Mouse (Mus musculus) embryonic facial prominence, embryonic 11.5 days (tissue): ENCODE data around the gene Prcc. TPM values are rescaled to one million over a fixed set of nuclear protein-coding genes. Genes with fewer than 3 reads are reported as not detected.

Source experiments
- ATAC-seq: fragments of 200-750 bp; cut with Nextera tagmentation; replicated peaks from 2 replicates; pipeline ENCODE4 v1.8.0; 2017; ENCODE audit warnings: low read depth; ENCODE audit not compliant: insufficient number of reproducible peaks, low FRiP score, low TSS enrichment
- DNase-seq: peaks from one replicate; pipeline ENCODE4 v3.0.0-alpha.2; 2015; ENCODE audit warnings: low spot score
- H3K27ac ChIP-seq: fragments of 300-500 bp; sonication (generic); replicated peaks from 2 replicates; pipeline ENCODE4 v1.5.1; 2014; ENCODE audit warnings: mild to moderate bottlenecking, low read depth, low read length, control low read depth
- H3K27me3 ChIP-seq: fragments of 300-500 bp; sonication (generic); 2 replicates; pipeline ENCODE4 v1.6.1; 2014; ENCODE audit warnings: mild to moderate bottlenecking, low read length, moderate library complexity, mixed read lengths; ENCODE audit not compliant: control insufficient read depth, insufficient read depth
- H3K36me3 ChIP-seq: fragments of 300-500 bp; sonication (generic); replicated peaks from 2 replicates; pipeline ENCODE4 v1.6.1; 2014; ENCODE audit warnings: low read depth, mild to moderate bottlenecking, low read length, moderate library complexity, mixed read lengths; ENCODE audit not compliant: control insufficient read depth, insufficient read depth
- H3K4me1 ChIP-seq: fragments of 300-500 bp; sonication (generic); 2 replicates; pipeline ENCODE4 v1.6.1; 2014; ENCODE audit warnings: low read length, mixed read lengths; ENCODE audit not compliant: control insufficient read depth, insufficient read depth
- H3K4me2 ChIP-seq: fragments of 300-500 bp; sonication (generic); 2 replicates; pipeline ENCODE4 v1.6.1; 2014; ENCODE audit warnings: low read depth, mild to moderate bottlenecking, control low read depth, low read length, moderate library complexity
- H3K4me3 ChIP-seq: fragments of 300-500 bp; sonication (generic); 2 replicates; pipeline ENCODE4 v1.5.1; 2014; ENCODE audit warnings: low read depth, low read length, control low read depth
- H3K9ac ChIP-seq: fragments of 300-500 bp; sonication (generic); replicated peaks from 2 replicates; pipeline ENCODE4 v1.6.1; 2014; ENCODE audit warnings: mild to moderate bottlenecking, control low read depth, low read length
- H3K9me3 ChIP-seq: fragments of 300-500 bp; sonication (generic); replicated peaks from 2 replicates; pipeline ENCODE4 v1.6.1; 2016; ENCODE audit warnings: mild to moderate bottlenecking, low read length, inconsistent platforms, mixed read lengths; ENCODE audit not compliant: control insufficient read depth
- WGBS: fragments of 180-500 bp; shearing (Covaris S2); extraction: QIAGEN DNeasy Blood & Tissue Kit; methylation state at CpG from one replicate; pipeline ENCODE4 v1.1.7; 2014; 5-methylcytosine and 5-hydroxymethylcytosine counted together
- polyA plus RNA-seq: library from polyadenylated mRNA; unstranded; fragments of >200 nt; fragmentation: Nextera tagmentation; extraction: Ambion mirVana; gene quantifications from 2 replicates; pipeline ENCODE4 v1.2.1, GENCODE M21; 2014

Gene Prcc
- polyA plus RNA-seq: 21.5 and 21.7 TPM in 2 replicates

- Histone ChIP-seq H3K27me3 (no peaks in the 10 kb centered on the region), H3K9me3 (no peaks in the 10 kb centered on the region), H3K27ac (peak within 1 kb of the TSS; percentile 73), H3K9ac (peak within 1 kb of the TSS; percentile 95), H3K4me2 (peak within 1 kb of the TSS; percentile 57), H3K4me3 (peak within 1 kb of the TSS; percentile 97), H3K36me3 (no peaks in the 10 kb centered on the region), H3K4me1 (no peaks in the 10 kb centered on the region)
- ATAC-seq (peak; percentile 95), DNase-seq (peak; percentile 97)
- WGBS: under 1% methylated on average over 28 of the region's 33 CpGs
Observed at GRCm38 (mm10) chr3:87885281-87886003, at the start of gene Prcc. Gene Prcc (minus strand): TSS chr3:87885608.

- Histone ChIP-seq H3K4me2 (no peak overlapping the region), H3K4me3 (no peak overlapping the region), H3K27me3 (no peaks in the 10 kb centered on the region), H3K27ac (no peak overlapping the region), H3K9me3 (no peaks in the 10 kb centered on the region), H3K4me1 (no peaks in the 10 kb centered on the region), H3K9ac (no peak overlapping the region), H3K36me3 (peaks cover 8% of the 10 kb centered on the region)
- WGBS: 86% methylated on average over 4 of the region's 4 CpGs
- DNase-seq: no peak
- no peak for ATAC-seq
Observed at GRCm38 (mm10) chr3:87935201-87935600, 49.8 kb upstream of the Prcc start.

- no peak overlapping the region for H3K4me2 ChIP-seq
- no peak overlapping the region for H3K4me3 ChIP-seq
- no peaks in the 10 kb centered on the region for H3K9me3 ChIP-seq
- H3K27me3 ChIP-seq: no peaks in the 10 kb centered on the region
- H3K9ac ChIP-seq: no peak overlapping the region
- ATAC-seq: no peak
- no peaks in the 10 kb centered on the region for H3K4me1 ChIP-seq
- peaks cover 8% of the 10 kb centered on the region for H3K36me3 ChIP-seq
- WGBS: 72% methylated on average over 4 of the region's 4 CpGs
- H3K27ac ChIP-seq: no peak overlapping the region
- DNase-seq: no peak
Observed at GRCm38 (mm10) chr3:87934501-87934900, 49.1 kb upstream of the Prcc start.

- DNase-seq: no peak
- H3K9me3 ChIP-seq: no peaks in the 10 kb centered on the region
- H3K9ac ChIP-seq: no peak overlapping the region
- H3K27ac ChIP-seq: no peak overlapping the region
- no peak overlapping the region for H3K4me3 ChIP-seq
- H3K4me1 ChIP-seq: no peaks in the 10 kb centered on the region; the same call in 1 of the 2 replicates
- H3K27me3 ChIP-seq: no peaks in the 10 kb centered on the region
- no peak overlapping the region for H3K4me2 ChIP-seq
- no peak for ATAC-seq
- WGBS: 85% methylated on average over 5 of the region's 5 CpGs
- peaks cover 4% of the 10 kb centered on the region for H3K36me3 ChIP-seq
Observed at GRCm38 (mm10) chr3:87934026-87934425, 48.6 kb upstream of the Prcc start.

- H3K4me2 ChIP-seq: peak within 1 kb of the TSS; percentile 71
- peaks cover 2% of the 10 kb centered on the region; the same call in 1 of the 2 replicates for H3K36me3 ChIP-seq
- H3K4me3 ChIP-seq: peak within 1 kb of the TSS; percentile 92
- H3K27ac ChIP-seq: peak within 1 kb of the TSS; percentile 86
- no peaks in the 10 kb centered on the region for H3K9me3 ChIP-seq
- H3K27me3 ChIP-seq: no peaks in the 10 kb centered on the region
- ATAC-seq: peak; percentile 97
- DNase-seq: peak; percentile 97
- under 1% methylated on average over 62 of the region's 78 CpGs for WGBS
- no peaks in the 10 kb centered on the region; the same call in 1 of the 2 replicates for H3K4me1 ChIP-seq
- H3K9ac ChIP-seq: peak within 1 kb of the TSS; percentile 93
Observed at GRCm38 (mm10) chr3:87930078-87930795, 44.8 kb upstream of the Prcc start, which contains the start of the genes Isg20l2 and Rrnad1. Gene Isg20l2 (plus strand): TSS chr3:87930314. Gene Rrnad1 (minus strand): TSS chr3:87930717.

- H3K27me3 ChIP-seq: no peaks in the 10 kb centered on the region
- DNase-seq: no peak
- H3K36me3 ChIP-seq: peaks cover 2% of the 10 kb centered on the region; the same call in 1 of the 2 replicates
- WGBS: 7% methylated on average over 26 of the region's 26 CpGs
- ATAC-seq: peak; percentile 26; the same call in 1 of the 2 replicates
- peak overlapping the region; percentile 93 for H3K9ac ChIP-seq
- H3K4me2 ChIP-seq: peak overlapping the region; percentile 71
- H3K4me3 ChIP-seq: peak overlapping the region; percentile 92
- H3K9me3 ChIP-seq: no peaks in the 10 kb centered on the region
- peak overlapping the region; percentile 86; the same call in 1 of the 2 replicates for H3K27ac ChIP-seq
- no peaks in the 10 kb centered on the region; the same call in 1 of the 2 replicates for H3K4me1 ChIP-seq
Observed at GRCm38 (mm10) chr3:87929341-87930077, 44.1 kb upstream of the Prcc start.

GRCm38 (mm10) chr3:87927452-87927851, 42.0 kb upstream of the Prcc start:
- no peaks in the 10 kb centered on the region; the same call in none of the 2 replicates for H3K36me3 ChIP-seq
- H3K9me3 ChIP-seq: no peaks in the 10 kb centered on the region
- no peak overlapping the region for H3K4me3 ChIP-seq
- DNase-seq (no peak), ATAC-seq (no peak)
- no peaks in the 10 kb centered on the region; the same call in 1 of the 2 replicates for H3K4me1 ChIP-seq
- H3K4me2 ChIP-seq: no peak overlapping the region
- no peaks in the 10 kb centered on the region for H3K27me3 ChIP-seq
- H3K27ac ChIP-seq: no peak overlapping the region
- WGBS: 94% methylated on average over 5 of the region's 5 CpGs
- H3K9ac ChIP-seq: no peak overlapping the region
